Mouse (Mus musculus) E14TG2a.4 (cell line): Measurements from ENCODE around the gene Acss2.

Experiments
- CTCF ChIP-seq: conservative IDR thresholded peaks from 2 replicates; pipeline ENCODE4 v1.5.1; 2014; ENCODE audit warnings: low read length
- NANOG ChIP-seq: IDR thresholded peaks from 2 replicates; pipeline ENCODE4 v1.6.1; 2014; ENCODE audit warnings: borderline replicate concordance, low read length, mixed read lengths
- POU5F1 ChIP-seq: IDR thresholded peaks from 2 replicates; pipeline ENCODE4 v1.6.1; 2014; ENCODE audit warnings: low read length, borderline replicate concordance

GRCm38 (mm10) chr2:155507721-155508470 is 9.9 kb upstream of the Acss2 start:
- TF ChIP-seq CTCF (no peak), POU5F1 (no peak), NANOG (no peak; the same call in 1 of the 2 replicates)
